Mouse (Mus musculus) stomach, embryonic 14.5 days (tissue): Measurements from ENCODE around the gene Mcm2. TPM values are rescaled to one million over a fixed set of nuclear protein-coding genes. Genes with fewer than 3 reads are reported as not detected.

Experiments
- ATAC-seq: fragments of 200-750 bp; cut with Nextera tagmentation; 2 replicates; pipeline ENCODE4 v1.8.0; 2017; ENCODE audit warnings: low read depth, moderate TSS enrichment; ENCODE audit not compliant: insufficient number of reproducible peaks, insufficient read depth, low FRiP score
- H3K27ac ChIP-seq: fragments of 300-500 bp; sonication (generic); 2 replicates; pipeline ENCODE4 v1.5.1; 2014; ENCODE audit warnings: mild to moderate bottlenecking, low read length, moderate library complexity, mixed read lengths
- H3K27me3 ChIP-seq: fragments of 300-500 bp; sonication (generic); 2 replicates; pipeline ENCODE4 v1.6.1; 2014; ENCODE audit warnings: low read length, control low read depth, mixed read lengths; ENCODE audit not compliant: control insufficient read depth, insufficient read depth
- H3K36me3 ChIP-seq: fragments of 300-500 bp; sonication (generic); 2 replicates; pipeline ENCODE4 v1.6.1; 2014; ENCODE audit warnings: mild to moderate bottlenecking, control low read depth, low read length, moderate library complexity, mixed read lengths; ENCODE audit not compliant: control insufficient read depth, insufficient read depth
- H3K4me1 ChIP-seq: fragments of 300-500 bp; sonication (generic); 2 replicates; pipeline ENCODE4 v1.6.1; 2014; ENCODE audit warnings: low read length, control low read depth, mixed read lengths; ENCODE audit not compliant: control insufficient read depth, insufficient read depth
- H3K4me2 ChIP-seq: fragments of 300-500 bp; sonication (generic); replicated peaks from 2 replicates; pipeline ENCODE4 v1.6.1; 2014; ENCODE audit warnings: low read depth, low read length, control low read depth
- H3K4me3 ChIP-seq: fragments of 300-500 bp; sonication (generic); 2 replicates; pipeline ENCODE4 v1.5.1; 2014; ENCODE audit warnings: low read depth, low read length, control low read depth
- H3K9ac ChIP-seq: fragments of 300-500 bp; sonication (generic); replicated peaks from 2 replicates; pipeline ENCODE4 v1.6.1; 2014; ENCODE audit warnings: low read depth, mild to moderate bottlenecking, control low read depth, low read length, moderate library complexity, mixed read lengths
- H3K9me3 ChIP-seq: fragments of 300-500 bp; sonication (generic); 2 replicates; pipeline ENCODE4 v1.6.1; 2016; ENCODE audit warnings: low read depth, low read length, control low read depth; ENCODE audit not compliant: control insufficient read depth
- WGBS: fragments of 180-500 bp; shearing (Covaris S2); extraction: QIAGEN DNeasy Blood & Tissue Kit; methylation state at CpG from one replicate; pipeline ENCODE4 v1.1.7; 2014; 5-methylcytosine and 5-hydroxymethylcytosine counted together
- polyA plus RNA-seq: library from polyadenylated mRNA; unstranded; fragments of >200 nt; fragmentation: Nextera tagmentation; extraction: Ambion mirVana; gene quantifications from 2 replicates; pipeline ENCODE4 v1.2.1, GENCODE M21; 2014

The Mcm2 gene
- polyA plus RNA-seq, 1 experiment from 2014 or later, result 114 TPM

DNA sequence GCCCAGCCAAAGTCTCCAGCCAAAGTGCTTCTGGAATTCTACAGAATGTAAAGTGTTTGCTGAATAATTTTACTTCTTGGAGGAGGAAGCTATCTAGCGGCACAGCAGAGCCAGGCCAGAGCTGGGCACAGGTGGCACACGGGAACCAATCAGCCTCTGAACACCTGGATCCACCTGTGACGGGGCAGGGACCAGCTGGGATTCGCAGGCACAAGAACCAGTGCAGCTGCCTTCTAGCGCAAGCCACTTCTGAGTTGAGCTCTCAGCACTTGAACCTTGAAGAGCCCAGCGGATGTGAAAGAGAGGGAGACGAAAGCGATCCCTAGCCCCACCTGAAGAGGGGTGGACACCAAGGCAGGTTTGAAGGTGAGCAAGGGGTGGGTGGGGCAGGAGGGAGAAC, 20.2 kb upstream of the Mcm2 start:
- no peak for ATAC-seq
- H3K4me1 ChIP-seq, result no peaks in the 10 kb centered on the region
- H3K4me2 ChIP-seq, result no peak overlapping the region
- no peak overlapping the region for H3K4me3 ChIP-seq
- H3K27me3 ChIP-seq, result no peaks in the 10 kb centered on the region
- no peaks in the 10 kb centered on the region for H3K36me3 ChIP-seq
- WGBS, result 77% methylated on average over 8 of the region's 8 CpGs
- no peak overlapping the region for H3K27ac ChIP-seq
- H3K9ac ChIP-seq, result no peak overlapping the region
- no peaks in the 10 kb centered on the region for H3K9me3 ChIP-seq

DNA sequence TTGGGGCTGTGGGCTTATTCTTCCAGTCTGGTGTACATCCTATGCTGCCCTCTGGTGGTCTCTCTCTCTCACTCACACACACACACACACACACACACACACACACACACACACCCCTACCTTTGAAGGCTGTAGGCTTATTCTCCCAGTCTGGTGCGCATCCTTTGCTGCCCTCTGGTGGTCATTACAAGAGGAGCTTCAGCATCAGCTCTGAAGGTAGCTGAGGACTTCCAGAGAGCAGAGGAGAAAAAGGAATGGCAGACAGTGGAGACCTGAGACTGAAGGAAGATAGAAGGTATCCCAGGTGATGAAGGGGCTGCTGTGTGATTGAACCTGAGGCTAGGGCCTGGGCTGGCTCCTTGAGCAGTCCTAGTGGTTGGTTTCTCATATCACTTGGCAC, 17.6 kb upstream of the Mcm2 start:
- H3K36me3 ChIP-seq, result peaks cover 8% of the 10 kb centered on the region
- no peak for ATAC-seq
- H3K9me3 ChIP-seq, result no peaks in the 10 kb centered on the region
- H3K4me1 ChIP-seq, result no peaks in the 10 kb centered on the region
- H3K27me3 ChIP-seq, result no peaks in the 10 kb centered on the region
- no peak overlapping the region for H3K27ac ChIP-seq
- no peak overlapping the region for H3K4me3 ChIP-seq
- no peak overlapping the region for H3K9ac ChIP-seq
- no peak overlapping the region for H3K4me2 ChIP-seq
- WGBS, result 64% methylated on average over 1 of the region's 1 CpGs

DNA sequence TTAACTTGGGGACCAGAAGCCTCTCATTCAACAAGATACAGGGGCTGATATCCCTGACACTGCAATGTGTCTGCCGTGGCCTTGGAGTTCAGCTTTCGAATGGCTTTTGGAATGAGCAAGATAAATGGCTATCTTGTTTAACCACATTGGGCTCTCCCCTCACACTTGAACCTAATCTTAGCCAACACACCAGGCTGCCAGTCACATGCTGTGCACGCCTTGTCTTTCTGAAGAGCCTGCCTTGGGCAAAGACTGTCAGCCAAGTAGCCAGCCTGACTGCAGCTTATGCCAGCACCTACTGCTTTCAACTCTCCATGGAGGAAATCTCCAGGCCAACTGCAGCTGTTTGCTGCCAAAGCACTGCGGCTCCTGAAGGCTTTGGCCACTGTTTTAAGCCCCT, 16.9 kb upstream of the Mcm2 start:
- H3K4me2 ChIP-seq, result no peak overlapping the region
- H3K27ac ChIP-seq, result no peak overlapping the region
- no peaks in the 10 kb centered on the region for H3K9me3 ChIP-seq
- H3K9ac ChIP-seq, result no peak overlapping the region
- H3K27me3 ChIP-seq, result no peaks in the 10 kb centered on the region
- H3K36me3 ChIP-seq, result peaks cover 8% of the 10 kb centered on the region
- H3K4me3 ChIP-seq, result no peak overlapping the region
- peak; percentile 51; the same call in 1 of the 2 replicates for ATAC-seq
- 67% methylated on average over 4 of the region's 4 CpGs for WGBS
- H3K4me1 ChIP-seq, result no peaks in the 10 kb centered on the region

DNA sequence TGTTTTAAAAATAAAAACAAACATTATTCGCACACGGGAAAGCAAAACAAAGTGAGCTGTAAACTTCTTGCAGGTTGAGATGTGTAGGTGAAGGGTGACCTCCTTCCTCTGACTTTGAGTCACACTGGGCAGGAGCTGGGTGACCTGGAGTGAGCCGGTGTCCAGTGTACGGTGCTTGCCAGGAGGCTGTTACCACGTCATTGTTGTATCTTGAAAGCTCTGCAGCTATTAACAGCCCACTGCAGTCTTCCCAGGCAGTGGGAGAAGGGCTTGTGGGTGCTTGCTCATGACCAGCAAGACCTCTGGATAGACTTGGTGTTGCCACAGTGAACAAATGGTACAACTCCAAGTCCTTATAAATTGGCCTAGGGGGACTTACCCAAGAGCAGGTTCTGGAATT, 16.2 kb upstream of the Mcm2 start:
- Histone ChIP-seq H3K27me3 (no peaks in the 10 kb centered on the region), H3K4me2 (no peak overlapping the region), H3K4me1 (no peaks in the 10 kb centered on the region), H3K27ac (no peak overlapping the region), H3K36me3 (peaks cover 10% of the 10 kb centered on the region), H3K4me3 (no peak overlapping the region), H3K9ac (no peak overlapping the region), H3K9me3 (no peaks in the 10 kb centered on the region)
- WGBS, result 81% methylated on average over 5 of the region's 5 CpGs
- no peak for ATAC-seq

DNA sequence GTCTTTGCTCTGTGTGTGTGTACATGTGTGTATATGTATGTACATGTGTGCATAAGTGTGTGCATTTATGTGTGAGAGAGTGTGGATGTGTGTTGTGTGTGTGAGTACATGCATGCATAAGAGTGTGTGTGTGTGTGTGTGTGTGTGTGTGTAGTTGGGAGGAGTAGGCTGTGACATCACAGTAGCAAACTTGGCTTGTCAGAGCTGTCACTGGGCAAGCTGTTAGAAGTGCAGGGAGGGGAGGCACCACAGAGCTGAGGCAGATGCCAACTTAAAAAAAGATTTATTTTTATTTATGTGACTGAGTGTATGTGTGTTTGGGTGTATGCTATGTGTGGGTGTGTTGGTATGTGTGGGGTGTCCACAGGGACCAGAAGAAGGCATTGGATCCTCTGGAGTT, 14.9 kb upstream of the Mcm2 start:
- H3K36me3 ChIP-seq, result peaks cover 10% of the 10 kb centered on the region
- H3K9ac ChIP-seq, result no peak overlapping the region
- no peak overlapping the region for H3K27ac ChIP-seq
- no peaks in the 10 kb centered on the region for H3K4me1 ChIP-seq
- H3K4me2 ChIP-seq, result no peak overlapping the region
- ATAC-seq, result no peak
- H3K4me3 ChIP-seq, result no peak overlapping the region
- no peaks in the 10 kb centered on the region for H3K27me3 ChIP-seq
- no peaks in the 10 kb centered on the region for H3K9me3 ChIP-seq

DNA sequence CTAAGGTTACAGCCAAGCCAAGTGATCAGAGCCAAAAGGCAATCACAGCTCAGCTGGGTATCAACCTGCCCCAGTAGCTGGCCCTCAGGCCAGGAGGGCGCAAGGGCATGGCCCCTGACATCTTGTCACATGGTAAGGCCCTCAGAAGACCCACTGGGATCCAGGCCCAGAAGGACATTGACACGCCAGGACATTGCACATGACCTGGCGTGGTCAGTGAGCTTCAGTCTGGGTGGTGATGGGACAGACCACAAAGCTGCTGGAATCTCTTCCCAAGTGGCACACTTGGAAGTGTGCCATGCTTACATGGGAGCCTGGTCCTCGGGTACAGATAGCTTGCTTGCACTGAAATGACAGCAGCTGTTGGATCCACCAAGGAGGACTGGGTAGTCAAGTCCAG, 14.4 kb upstream of the Mcm2 start:
- Histone ChIP-seq H3K4me3 (no peak overlapping the region), H3K9ac (no peak overlapping the region), H3K27ac (no peak overlapping the region), H3K9me3 (no peaks in the 10 kb centered on the region), H3K4me2 (no peak overlapping the region), H3K27me3 (no peaks in the 10 kb centered on the region), H3K36me3 (peaks cover 14% of the 10 kb centered on the region), H3K4me1 (no peaks in the 10 kb centered on the region)
- WGBS, result 83% methylated on average over 4 of the region's 4 CpGs
- ATAC-seq, result no peak

DNA sequence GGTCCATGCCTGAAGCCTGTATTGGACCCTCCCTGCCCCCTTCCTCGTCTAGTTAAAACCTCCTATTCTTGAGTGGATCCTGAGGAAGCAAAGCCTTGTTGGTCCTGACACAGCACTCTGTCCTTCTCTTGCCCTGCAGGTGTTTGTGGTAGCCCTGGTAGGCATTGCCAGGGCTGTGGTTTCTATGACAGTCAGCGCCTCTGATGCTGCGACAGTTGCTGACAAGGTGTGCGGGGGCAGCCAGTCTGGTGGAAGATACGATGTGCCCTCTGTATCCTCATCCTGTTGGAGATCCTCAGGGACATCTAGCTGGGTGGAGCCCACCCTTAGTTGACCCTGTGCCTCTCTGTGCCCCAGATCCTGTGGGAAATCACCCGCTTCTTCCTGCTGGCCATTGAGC, 10.6 kb upstream of the Mcm2 start:
- no peak overlapping the region for H3K27ac ChIP-seq
- WGBS, result 91% methylated on average over 6 of the region's 6 CpGs

DNA sequence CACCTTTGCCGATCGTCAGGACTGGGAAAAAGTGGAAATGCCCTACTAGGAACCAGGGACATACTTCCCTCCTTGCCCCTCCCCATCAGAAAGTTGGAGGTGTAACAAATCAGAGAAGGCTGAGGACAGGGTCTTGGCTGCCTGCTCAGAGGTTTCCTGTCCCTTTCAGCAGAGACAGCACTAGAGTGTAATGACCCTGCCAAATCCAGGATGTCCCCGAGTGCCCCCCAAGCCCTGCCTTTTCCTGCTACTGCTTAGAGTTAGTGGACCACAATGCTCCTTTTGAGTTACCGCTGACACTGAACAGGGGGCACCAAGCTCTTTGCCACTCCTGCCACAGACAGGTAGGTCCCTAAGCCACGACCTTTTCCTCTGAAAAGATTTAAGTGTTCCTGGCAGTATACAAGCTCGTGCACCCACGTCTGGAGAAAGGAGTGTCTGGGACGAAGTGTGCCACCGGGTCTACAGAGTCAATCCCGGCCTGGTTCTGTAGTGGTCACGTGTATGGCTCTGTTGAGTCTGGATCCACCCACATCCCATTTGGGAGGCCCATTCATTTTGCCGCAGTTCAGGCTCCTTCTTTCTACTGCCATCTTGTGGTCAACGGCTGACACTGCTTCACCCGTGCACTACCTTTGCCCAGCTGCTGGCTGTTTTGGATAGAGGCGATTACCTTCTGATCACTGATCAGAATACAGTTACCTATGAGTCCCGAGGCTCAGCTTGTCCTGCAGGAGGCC, 8.0 kb upstream of the Mcm2 start:
- WGBS, result 18% methylated on average over 16 of the region's 16 CpGs
- Histone ChIP-seq H3K4me2 (no peak overlapping the region), H3K4me3 (no peak overlapping the region), H3K27me3 (no peaks in the 10 kb centered on the region), H3K9me3 (no peaks in the 10 kb centered on the region), H3K36me3 (peaks cover 8% of the 10 kb centered on the region), H3K4me1 (peaks cover 12% of the 10 kb centered on the region; the same call in 1 of the 2 replicates), H3K9ac (no peak overlapping the region), H3K27ac (no peak overlapping the region)
- ATAC-seq, result peak; percentile 31; the same call in 1 of the 2 replicates

More for the DNA sequence above, 10.6 kb upstream of the Mcm2 start:
- Histone ChIP-seq H3K9ac (no peak overlapping the region), H3K4me1 (peaks cover under 1% of the 10 kb centered on the region; the same call in 1 of the 2 replicates), H3K36me3 (peaks cover 16% of the 10 kb centered on the region), H3K4me3 (no peak overlapping the region), H3K27me3 (no peaks in the 10 kb centered on the region), H3K4me2 (no peak overlapping the region), H3K9me3 (no peaks in the 10 kb centered on the region)
- ATAC-seq, result no peak

DNA sequence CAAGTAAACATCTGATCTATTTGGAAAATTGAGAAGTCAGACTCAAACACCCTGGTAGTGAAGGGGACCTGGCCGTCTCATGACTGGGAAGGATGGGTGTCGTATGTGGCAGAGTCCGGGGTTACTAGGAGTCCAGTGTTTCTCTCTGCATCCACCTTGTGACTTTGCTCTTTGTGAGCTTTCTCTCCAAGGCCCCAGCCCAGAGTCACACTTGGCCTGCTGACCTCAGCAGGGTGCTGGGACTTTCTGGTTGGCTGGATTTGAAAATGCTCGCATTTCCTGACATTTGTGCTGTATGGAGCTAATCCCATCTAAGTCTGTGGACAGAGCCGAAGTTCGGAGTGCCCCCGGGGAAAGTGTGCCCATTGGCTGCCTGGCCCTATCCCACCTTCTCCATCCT, 6.5 kb upstream of the Mcm2 start:
- Histone ChIP-seq H3K9me3 (no peaks in the 10 kb centered on the region), H3K27ac (no peak overlapping the region), H3K36me3 (peaks cover 6% of the 10 kb centered on the region; the same call in 1 of the 2 replicates), H3K4me2 (no peak overlapping the region), H3K4me3 (no peak overlapping the region), H3K9ac (no peak overlapping the region), H3K4me1 (peaks cover 18% of the 10 kb centered on the region; the same call in 1 of the 2 replicates), H3K27me3 (no peaks in the 10 kb centered on the region)
- ATAC-seq, result no peak
- WGBS, result 83% methylated on average over 7 of the region's 7 CpGs
